Mouse (Mus musculus): ENCODE results near the gene Jup.

The Jup gene

DNA sequence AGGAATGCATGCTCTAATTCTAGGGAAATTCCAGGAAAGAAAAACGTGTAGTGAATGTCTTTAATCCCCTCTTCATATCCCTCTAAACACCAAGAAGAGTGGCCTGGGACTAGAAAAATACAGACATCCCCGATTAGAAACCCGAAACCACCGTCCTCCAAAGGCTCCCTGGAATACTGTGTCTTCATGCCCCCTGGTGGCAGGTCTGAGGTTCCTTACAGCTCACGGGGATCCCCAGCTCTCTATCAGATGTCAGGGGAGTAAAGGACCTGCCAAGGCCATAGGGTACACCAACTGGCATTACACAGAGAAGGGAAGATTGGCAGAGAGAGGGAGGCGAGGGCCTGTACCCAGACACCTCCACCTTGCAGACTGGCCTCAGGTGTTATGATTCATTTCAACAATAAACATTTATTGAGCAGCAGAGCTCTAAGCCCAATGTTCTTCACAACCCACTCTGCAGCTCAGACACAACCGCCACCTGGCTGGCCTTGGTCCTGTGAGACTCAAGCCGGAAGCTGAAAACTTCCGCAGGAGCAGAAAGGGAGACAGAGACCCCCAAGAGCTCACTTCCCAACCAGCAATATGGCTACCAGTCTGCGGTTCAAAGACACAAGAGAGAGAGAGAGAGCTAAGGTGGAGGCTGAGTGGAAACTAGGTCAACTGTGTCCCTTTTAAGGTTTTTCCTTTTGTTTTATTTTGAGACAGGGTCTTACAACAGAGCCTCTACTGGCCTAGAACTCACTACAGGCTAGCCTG lies 10.7 kb upstream of the Jup start:
- peak in 1 of 2 experiments; percentile 52 for DNase-seq (ENCODE audit: low spot score in 2 of 2)

DNA sequence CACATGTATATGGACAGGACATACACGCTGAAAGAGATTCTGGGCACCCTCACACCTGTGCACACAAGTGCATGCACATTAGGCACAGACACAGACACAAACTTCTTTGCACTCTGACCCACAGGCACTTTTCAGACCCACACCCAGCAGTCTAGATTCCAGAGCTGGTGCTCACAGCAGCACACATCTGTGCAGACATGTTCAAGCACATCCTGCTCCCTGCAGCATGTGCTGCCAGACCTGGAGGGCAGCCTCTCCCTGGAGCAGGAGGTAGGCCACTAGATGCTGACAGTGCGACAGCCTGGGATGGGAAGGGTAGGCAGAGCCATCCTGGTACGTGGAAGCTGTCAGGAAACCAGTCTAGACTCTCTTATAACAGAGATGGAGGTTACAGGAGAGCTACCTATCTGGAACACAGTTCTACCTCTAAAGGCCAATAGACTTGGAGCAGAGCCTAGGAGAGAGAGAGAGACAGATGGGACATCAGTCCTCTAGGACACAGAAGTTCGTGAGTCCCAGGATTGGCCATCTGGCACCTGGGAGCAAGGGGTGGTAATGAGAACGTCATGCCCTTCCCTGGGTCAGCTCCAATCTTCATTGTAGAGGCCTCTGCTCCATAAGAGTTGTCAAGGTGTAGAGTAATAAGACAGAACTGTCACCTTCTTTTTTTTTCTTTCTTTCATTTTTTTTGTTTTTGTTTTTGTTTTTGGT lies 9.6 kb upstream of the Jup start:
- DNase-seq (ENCODE audit: low spot score in 2 of 2), result no peak

DNA sequence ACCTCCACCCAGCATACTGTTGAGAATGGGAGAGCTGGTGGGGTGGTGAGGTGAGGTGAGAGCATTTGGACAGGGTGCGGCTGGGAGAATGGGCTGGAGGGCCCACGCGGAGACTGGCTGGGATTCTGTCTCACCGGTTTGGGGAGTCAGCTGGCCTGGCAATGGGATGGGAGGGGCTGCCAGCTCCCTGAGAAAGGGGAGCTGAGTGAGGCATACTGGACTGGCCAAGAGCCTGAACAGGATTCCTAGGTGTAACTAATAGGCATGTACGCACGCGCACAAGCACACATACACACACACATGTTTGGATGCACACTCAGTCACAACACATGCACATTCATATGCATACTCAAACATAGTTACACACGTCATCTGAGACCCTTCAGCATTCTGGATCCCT lies 8.7 kb upstream of the Jup start:
- no peak for DNase-seq (ENCODE audit: low spot score in 2 of 2)

DNA sequence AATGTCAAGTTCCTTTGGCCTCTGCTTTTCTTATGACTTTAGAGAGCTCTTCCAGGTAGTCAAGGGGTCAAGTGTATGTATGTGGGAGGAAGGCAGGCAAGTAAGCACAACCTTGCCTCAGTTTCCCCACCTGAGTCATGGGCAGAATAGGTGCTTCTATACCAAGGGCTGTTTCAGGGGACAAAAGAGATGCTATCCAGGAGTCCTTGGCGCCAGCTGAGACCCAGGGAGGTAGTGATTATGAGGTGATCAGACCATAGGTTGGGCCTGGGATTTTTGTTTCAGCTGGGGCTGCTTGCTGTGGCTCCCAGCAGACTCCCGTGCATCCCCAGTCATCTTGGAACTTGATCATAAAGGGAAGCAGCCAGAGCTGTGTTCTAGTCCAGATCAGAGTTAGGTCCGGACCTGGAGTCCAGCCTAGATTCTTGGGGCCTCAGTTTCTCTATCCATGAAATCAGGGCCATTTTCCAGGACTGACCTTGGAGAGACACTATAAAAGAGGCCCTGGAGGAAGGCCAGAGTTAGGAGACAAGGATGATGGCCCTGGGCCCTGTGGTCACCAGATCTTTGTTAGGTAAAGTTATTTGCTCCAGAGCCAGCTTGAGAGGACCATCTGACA lies 7.0 kb upstream of the Jup start:
- DNase-seq (ENCODE audit: low spot score in 2 of 2), result no peak

DNA sequence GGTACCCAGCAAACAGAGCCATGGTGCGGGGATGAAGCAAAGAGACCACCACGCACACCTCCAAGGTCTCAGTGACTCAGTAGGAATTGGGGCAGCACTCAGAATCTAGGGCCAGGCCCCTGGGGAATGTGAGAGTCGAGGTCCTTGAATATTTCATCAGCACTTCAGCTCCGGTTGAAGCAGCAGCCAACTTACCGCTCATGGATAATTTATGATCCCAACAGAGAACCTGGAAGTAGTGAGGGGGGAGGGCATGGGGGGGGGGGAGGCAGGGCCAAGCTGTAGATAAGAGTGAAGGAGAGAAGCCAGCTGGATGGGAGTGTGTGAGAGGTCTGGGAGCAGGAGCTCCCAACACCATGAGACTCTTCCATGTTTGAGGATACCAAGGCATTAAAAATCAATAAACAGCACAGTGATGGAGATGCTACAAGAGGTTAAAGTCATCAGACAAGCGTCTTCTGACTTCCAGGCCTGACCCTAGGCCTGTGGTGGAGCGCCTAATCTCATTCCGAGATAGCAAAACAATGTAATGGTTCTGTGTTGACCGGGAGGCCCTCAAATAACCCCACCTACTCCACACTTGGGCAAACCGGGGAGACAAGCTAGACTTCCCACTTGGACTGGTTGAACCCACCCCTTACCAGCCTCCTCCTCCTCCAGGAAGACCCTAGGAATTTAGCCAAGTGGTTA lies 6.0 kb upstream of the Jup start:
- no peak for DNase-seq (ENCODE audit: low spot score in 2 of 2)

DNA sequence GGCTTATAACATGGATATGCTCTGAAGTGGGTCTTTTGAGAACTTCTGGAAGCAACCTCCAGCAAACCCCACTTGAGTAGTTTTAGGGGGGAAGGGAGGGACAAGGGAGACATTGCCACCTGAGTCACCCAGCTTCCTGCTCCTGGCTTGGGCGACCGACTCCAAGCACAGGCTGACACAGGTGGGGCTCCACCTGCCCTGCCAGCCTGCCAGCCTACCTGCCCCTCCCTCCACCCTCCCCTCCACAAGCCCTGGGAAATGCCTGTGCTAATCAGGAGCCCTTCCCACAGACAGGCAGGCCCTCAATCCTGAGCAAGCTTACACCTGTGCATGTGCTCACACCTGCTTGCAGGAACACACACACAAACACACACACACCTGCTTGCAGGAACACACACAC lies 5.1 kb upstream of the Jup start:
- DNase-seq (ENCODE audit: low spot score in 2 of 2), result no peak

DNA sequence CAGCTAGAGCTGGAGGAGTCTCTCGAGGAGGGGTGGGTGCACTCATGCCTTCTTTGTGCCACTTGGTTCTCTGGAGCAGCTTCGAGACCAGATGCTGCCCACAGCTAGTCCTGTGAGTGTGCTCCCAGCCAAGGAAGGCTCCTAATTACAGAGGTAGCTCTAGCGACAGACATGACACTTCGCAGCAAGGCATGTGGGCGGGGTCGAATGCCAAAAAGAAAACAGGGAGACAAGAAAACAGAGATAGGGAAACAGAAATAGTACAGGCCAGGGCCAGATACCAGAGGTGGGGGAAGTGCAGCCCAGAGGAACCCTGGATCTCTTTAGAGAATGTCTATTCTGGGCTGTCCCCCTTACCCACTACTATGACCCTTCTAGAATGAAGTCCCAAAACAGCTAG lies 4.7 kb upstream of the Jup start:
- no peak for DNase-seq (ENCODE audit: low spot score in 2 of 2)

DNA sequence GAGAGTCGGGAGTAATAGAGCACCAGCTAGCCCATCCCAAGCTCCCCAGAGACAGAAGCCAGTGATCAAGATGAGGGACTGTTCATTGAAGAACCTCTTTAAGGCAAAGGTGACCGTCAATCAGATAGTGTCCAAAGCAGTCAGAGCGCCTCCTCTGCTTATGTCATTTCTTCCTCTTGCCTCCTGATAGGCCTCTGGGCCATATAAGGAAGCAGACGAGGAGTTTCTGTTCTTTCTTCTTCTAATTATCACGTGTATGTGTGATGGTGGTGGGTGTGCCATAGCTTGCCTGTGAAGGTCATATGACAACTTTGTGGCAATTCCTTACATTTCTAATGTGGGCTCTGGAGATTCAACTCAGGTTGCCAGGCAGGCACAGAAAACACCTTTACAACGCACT lies 3.3 kb upstream of the Jup start:
- DNase-seq (ENCODE audit: low spot score in 2 of 2), result no peak

DNA sequence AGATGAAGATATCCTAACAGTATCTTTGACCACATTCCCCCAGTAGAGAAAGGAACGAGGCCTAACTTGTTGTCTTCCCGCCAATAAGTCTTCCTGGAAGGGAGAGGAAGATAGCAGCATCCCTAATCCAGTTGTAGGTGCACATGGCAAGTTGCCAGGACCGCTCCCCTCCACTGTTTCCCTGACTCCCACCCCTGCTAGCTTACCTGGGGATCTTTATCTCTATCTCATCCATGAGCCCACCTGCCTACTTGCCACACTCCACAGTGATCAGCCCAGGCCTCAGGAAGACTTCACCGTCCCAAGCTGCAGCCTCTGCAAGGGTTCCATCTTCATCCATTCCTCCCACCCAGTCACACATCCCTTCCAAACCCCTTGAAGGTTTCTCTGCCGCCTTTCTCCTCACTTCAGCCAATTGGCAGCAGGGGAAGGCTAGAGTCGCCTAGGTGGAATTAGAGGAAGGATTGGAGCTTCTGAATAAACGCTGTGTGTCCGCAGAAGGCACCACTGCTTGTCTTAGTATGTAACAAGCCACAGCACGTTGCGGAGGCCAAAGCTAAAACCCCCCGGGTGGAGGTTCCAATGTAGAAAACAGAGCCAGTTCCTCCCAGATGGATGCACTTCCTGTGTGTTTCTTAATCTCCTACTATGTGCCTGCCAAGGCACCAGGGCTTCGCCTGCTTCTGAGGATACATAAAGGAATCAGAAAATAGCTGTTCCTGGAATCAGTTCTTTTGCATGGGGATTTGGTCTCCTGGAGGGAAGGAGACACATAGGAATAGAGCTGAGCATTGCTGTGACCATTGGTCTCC lies 2.4 kb upstream of the Jup start:
- no peak for DNase-seq (ENCODE audit: low spot score in 2 of 2)

DNA sequence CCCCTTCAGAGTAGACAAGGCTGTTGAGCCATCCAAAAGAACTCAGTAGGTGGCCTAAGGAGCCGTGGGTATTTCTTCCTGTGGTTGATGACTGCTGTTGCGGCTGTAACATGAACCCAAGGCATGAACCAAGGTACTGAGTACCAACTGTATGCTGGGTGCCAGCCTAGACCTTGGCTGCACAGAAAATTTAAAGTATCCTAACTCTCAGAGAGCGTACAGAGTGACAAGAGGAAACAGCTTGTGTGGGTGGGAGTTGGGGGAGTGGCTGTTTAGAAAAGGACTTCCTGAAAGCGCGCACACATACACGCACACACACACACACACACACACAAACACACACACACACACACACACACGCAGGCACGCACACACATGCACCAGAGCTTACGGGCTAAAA lies 1.8 kb upstream of the Jup start:
- peak; percentile 30 to 43 for DNase-seq (ENCODE audit: low spot score in 2 of 2)

DNA sequence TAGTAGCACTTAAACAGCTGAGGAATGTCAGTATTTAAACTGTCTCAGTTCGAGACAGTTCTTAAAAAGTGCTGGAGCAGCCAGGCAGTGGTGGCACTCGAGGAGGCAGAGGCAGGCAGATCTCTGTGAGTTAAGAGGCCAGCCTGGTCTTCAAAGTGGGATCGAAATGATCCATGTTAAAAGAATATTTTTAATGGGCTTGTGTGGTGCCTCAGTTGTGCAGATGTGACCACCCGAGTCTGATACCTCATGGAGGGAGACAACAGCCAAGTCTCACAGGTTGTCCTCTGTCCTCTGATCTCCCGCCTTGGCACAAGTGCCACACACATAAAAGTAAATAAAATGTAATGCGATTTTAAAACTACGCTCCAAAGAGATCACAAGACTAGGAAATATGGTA lies 954 bp upstream of the Jup start:
- DNase-seq (ENCODE audit: low spot score in 2 of 2), result no peak

DNA sequence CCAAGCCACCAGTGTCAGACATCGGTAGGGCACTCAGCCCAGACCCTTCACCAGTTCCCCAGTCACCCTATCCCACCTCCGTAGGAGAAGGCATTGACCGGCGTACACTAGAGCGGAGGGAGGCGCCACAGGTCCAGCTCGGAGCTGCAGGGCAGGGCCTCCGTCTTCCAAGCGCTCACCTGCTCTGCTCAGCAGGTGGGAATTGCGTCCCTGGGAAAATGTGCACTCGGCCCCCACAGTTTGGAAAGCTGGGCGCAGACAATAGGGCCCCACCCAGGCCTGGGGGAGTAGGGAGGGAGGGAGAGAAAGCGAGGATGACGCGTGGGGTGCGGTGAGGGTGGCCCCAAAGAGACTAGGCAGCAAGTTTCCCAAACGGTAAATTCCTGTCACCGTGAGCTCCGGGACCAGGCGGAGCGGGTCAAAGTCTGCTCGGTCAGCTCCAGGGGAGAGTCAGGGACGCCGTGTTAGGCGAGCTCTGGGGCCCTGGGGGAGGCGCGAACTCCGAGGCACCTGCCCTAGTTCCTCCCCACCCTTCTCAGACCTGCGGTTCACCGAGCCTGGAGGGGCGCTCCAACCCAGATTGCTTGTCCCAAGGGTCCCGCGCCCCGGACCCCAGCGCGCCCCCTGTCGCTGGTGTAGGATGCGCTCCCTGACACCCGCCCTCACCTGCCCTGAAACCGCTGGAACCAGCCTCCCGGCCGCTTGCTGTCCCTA lies 520 bp downstream of the Jup start:
- DNase-seq (ENCODE audit: low spot score in 2 of 2), result no peak

DNA sequence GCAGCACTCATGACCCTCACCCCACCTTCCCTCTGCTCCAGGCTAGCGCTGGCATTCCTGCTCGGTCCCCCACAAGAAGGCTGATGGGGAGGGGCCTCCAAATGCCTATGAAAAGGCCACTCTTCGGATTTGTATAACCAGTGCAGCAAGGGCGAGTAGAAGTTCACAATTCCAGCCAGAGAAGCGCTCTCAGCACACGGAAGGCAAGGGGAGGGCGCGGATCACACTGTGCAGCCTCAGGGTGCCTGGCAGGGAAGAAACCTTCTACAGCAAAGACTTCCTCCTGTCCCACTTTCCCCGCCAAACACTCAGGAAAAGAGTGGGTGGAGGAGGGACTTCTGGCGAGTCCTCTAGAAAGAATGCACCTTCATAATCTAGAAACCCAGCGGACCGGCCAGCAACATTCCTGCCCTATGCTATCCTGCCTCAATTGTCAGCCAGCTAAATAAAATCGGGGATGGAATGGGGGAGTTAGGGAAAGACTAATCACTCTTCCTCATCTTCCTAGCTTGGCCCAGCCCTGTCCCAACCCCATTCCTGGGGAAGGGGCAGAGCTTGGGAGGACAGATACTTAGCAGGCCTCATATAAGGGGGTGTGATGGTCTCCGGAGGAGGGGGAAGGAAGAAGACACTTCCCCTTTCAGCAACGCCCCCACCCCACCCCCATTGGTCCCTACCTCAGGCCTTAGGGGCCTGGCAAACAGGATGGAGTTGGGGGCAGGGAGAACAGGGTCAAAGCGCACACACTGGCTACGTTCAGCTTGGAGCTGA lies 1.5 kb downstream of the Jup start:
- DNase-seq (ENCODE audit: low spot score in 2 of 2), result no peak

DNA sequence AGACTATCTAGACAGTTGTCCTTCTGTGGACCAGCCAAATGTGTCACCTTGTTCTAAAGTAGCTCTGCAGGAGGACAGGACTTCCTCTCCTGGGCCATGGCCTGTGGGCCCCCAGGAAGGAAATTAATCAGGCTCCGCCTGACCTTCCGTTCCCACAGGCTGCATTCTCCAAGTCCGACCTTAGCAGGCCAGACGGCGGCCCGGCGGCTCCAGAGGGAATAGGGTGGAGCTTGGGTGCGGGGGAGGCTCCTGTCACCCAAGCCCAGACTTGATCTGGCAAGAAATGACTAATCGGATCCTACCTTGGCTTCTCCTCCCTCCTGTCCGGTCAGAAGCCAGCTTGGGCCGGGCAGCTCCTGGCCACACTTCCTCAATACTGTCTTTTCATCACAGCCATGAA lies 2.4 kb downstream of the Jup start:
- no peak for DNase-seq (ENCODE audit: low spot score in 2 of 2)

DNA sequence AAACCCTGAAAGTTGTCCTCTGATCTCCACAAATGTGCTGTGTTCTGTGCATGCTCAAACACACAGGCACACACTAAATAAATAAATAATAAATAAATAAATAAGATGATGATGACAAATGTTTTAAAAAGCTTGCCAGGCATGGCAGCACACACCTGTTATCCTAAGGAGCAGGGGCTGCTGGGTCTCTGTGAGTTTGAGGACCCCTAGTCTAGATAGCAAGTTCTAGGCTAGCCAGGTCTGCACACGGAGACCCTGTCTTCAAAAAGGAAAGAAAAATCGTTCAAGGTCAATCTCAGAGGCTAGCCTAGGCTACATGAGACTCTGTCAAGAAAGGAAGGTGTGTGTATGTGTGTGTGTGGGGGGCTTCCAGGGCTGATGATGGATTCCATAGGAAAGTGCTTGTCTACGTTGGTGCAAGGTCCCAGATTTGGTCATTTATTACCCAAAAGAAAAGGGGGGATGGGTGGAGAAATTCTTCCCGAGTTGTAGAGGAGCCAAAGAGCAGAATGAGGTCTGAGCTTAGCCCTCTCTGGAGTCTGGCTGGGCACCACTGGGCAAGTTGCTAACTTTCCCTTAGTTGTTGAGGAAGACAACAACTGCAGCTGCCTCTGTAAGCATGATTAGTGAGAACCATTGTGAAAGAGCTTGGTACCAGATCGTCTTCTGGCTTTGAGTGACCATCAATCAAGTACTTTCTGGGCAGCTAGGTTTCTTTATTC lies 3.0 kb downstream of the Jup start:
- DNase-seq (ENCODE audit: low spot score in 2 of 2), result no peak

DNA sequence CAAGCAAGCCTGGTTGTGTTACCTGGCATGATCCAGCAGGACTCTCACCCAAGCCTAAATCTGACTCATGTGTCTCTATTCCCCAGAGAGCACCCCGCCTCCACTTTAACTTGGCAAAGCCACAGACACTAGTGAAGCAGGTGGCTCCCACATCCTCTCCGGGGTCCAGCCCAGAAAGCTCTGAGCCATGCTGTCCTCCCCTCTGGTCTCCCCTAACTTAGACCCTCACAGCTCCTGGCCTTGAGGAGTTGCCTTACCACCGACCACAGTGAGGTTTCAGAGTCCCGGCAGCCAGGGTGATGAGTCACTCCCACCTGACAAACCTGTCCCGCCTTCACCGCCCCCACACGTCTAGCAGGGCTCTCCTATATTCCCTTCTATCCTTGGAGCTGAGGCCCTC lies 3.8 kb downstream of the Jup start:
- peak; percentile 52 to 59 for DNase-seq (ENCODE audit: low spot score in 2 of 2)

DNA sequence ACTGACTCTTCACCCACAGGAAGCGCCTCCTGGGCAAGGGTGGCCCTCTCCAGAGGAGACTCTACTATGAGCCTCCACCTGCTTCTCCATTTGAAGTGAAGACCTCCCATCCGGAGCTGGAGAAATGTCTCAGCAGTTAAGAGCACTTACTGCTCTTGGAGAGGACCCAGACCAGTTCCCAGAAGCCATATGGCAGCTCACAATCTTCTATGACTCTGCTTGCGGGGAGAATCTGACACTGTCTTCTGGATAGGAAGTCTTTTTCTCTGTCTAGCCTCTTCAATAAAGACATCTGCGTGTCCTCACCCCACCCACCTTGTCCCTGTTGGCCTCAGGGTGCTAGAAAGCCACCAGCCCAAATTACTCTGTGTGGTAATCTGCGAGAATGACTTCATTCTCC lies 4.6 kb downstream of the Jup start:
- DNase-seq (ENCODE audit: low spot score in 2 of 2), result no peak

DNA sequence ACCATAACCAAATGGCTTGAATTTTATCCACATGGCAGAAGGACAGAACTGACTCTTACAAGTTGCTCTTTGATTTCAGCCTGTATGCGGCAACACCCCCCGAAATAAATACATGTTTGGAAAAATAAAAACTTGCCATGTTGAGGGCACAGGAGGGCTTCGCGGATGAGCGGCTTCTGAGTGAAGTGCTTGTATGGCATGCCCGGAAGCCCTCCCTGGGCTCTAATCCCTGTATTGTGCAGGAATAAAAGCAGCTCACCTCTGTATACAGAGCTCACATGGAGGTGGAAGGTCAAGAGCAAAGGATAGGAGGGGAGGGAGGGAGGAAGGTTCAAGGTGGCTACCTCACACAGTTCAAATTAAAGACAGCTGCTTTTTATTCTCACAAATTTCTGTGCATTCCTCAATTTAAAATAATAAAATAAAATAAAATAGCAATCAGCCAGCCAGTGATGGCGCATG lies 5.6 kb downstream of the Jup start:
- DNase-seq (ENCODE audit: low spot score in 2 of 2), result no peak

DNA sequence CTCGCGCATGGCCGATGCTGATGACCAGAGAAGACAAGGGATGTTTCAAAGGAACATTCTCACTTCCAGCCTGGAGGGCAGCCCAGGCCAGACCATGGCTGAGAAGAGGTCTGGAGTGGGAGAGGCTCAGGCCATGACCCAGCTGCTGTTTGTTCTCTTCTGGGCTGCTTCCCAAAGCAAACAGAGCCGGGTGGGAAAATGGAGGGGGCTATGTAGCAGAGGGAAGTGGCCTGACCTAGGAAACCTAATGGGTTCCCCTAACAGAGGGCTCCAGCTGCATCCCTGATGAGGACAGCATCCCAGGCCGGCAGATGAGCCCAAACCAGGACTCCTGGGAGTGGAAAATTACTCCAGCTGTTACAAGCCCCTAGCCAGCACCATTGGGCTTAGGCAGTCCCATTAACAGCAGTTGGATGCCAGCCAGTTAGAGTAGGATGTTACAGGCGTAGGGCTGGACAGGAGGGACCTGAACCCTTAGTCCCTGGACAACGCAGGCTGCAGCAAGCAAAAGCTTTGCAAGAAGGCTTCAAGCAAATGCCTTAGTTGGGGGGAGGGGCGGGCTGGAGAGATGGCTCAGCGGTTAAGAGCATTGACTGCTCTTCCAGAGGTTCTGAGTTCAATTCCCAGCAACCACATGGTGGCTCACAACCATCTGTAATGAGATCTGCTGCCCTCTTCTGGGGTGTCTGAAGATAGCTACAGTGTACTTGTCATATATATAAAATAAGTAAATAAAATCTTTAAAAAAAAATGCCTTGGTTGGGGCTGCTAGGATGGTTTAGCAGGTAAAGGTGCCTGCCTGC lies 6.3 kb downstream of the Jup start:
- DNase-seq (ENCODE audit: low spot score in 2 of 2), result no peak

Data from natural killer cell, adult 2 months (primary cell).